Mouse (Mus musculus): ENCODE measurements around the gene Agpat3.

GRCm38 (mm10) chr10:78233756-78234155 is 118.5 kb downstream of the Agpat3 start:
- TF ChIP-seq CTCF (IDR thresholded peaks at IDR 0.05; ENCODE audit: low read depth, low read length): no peak
- TF ChIP-seq POLR2A (IDR thresholded peaks at IDR 0.05; ENCODE audit: borderline replicate concordance, low read depth, low read length): no peak
